Mouse (Mus musculus): ENCODE data around the gene Etv5. TPM values are rescaled to one million over a fixed set of nuclear protein-coding genes. Genes with fewer than 3 reads are reported as not detected.

Etv5 gene
- polyA plus RNA-seq, 1 experiment from 2014 or later = 15.9 TPM

- Histone ChIP-seq H3K4me2 (ENCODE audit: low read length) (no peak overlapping the region), H3K36me3 (ENCODE audit: control insufficient read depth, insufficient read depth, low read length) (no peaks in the 10 kb centered on the region), H3K27ac (replicated peaks; ENCODE audit: low read depth, low read length) (no peak overlapping the region), H3K4me1 (ENCODE audit: control insufficient read depth, insufficient read depth, low read length) (no peaks in the 10 kb centered on the region), H3K4me3 (replicated peaks; ENCODE audit: low read depth, low read length) (no peak overlapping the region), H3K27me3 (ENCODE audit: control insufficient read depth, insufficient read depth, low read length) (no peaks in the 10 kb centered on the region), H3K9me3 (ENCODE audit: control insufficient read depth, low read length) (no peaks in the 10 kb centered on the region), H3K9ac (replicated peaks; ENCODE audit: low read length) (no peak overlapping the region)
- 85% methylated on average over 1 of the region's 1 CpGs for WGBS
- ATAC-seq (ENCODE audit: low FRiP score, low TSS enrichment) (no peak), DNase-seq (no peak)
Observed at GRCm38 (mm10) chr16:22460960-22461359, 21.4 kb upstream of the Etv5 start.

- no peak overlapping the region for H3K4me3 ChIP-seq (replicated peaks; ENCODE audit: low read depth, low read length)
- ATAC-seq (ENCODE audit: low FRiP score, low TSS enrichment) = no peak
- no peaks in the 10 kb centered on the region for H3K36me3 ChIP-seq (ENCODE audit: control insufficient read depth, insufficient read depth, low read length)
- no peaks in the 10 kb centered on the region for H3K9me3 ChIP-seq (ENCODE audit: control insufficient read depth, low read length)
- WGBS = 78% methylated on average over 9 of the region's 9 CpGs
- DNase-seq = no peak
- no peak overlapping the region for H3K27ac ChIP-seq (replicated peaks; ENCODE audit: low read depth, low read length)
- H3K4me2 ChIP-seq (ENCODE audit: low read length) = no peak overlapping the region
- H3K9ac ChIP-seq (replicated peaks; ENCODE audit: low read length) = no peak overlapping the region
- no peaks in the 10 kb centered on the region for H3K27me3 ChIP-seq (ENCODE audit: control insufficient read depth, insufficient read depth, low read length)
- no peaks in the 10 kb centered on the region for H3K4me1 ChIP-seq (ENCODE audit: control insufficient read depth, insufficient read depth, low read length)
Observed at GRCm38 (mm10) chr16:22452082-22452481, 12.6 kb upstream of the Etv5 start.

- Histone ChIP-seq H3K4me2 (ENCODE audit: low read length) (no peak overlapping the region), H3K4me1 (ENCODE audit: control insufficient read depth, insufficient read depth, low read length) (no peaks in the 10 kb centered on the region), H3K9me3 (ENCODE audit: control insufficient read depth, low read length) (no peaks in the 10 kb centered on the region), H3K36me3 (ENCODE audit: control insufficient read depth, insufficient read depth, low read length) (no peaks in the 10 kb centered on the region), H3K27me3 (ENCODE audit: control insufficient read depth, insufficient read depth, low read length) (peaks cover 4% of the 10 kb centered on the region; the same call in 1 of the 2 replicates), H3K4me3 (replicated peaks; ENCODE audit: low read depth, low read length) (no peak overlapping the region), H3K9ac (replicated peaks; ENCODE audit: low read length) (no peak overlapping the region), H3K27ac (replicated peaks; ENCODE audit: low read depth, low read length) (no peak overlapping the region)
- DNase-seq (no peak), ATAC-seq (ENCODE audit: low FRiP score, low TSS enrichment) (no peak)
- 77% methylated on average over 6 of the region's 6 CpGs for WGBS
Observed at GRCm38 (mm10) chr16:22448093-22448492, 8.6 kb upstream of the Etv5 start.

- peaks cover 31% of the 10 kb centered on the region for H3K27me3 ChIP-seq (ENCODE audit: control insufficient read depth, insufficient read depth, low read length)
- H3K27ac ChIP-seq (replicated peaks; ENCODE audit: low read depth, low read length) = no peak overlapping the region
- DNase-seq (no peak), ATAC-seq (ENCODE audit: low FRiP score, low TSS enrichment) (no peak)
- H3K4me3 ChIP-seq (replicated peaks; ENCODE audit: low read depth, low read length) = no peak overlapping the region
- no peak overlapping the region for H3K9ac ChIP-seq (replicated peaks; ENCODE audit: low read length)
- H3K36me3 ChIP-seq (ENCODE audit: control insufficient read depth, insufficient read depth, low read length) = no peaks in the 10 kb centered on the region
- no peak overlapping the region for H3K4me2 ChIP-seq (ENCODE audit: low read length)
- 74% methylated on average over 6 of the region's 6 CpGs for WGBS
- H3K9me3 ChIP-seq (ENCODE audit: control insufficient read depth, low read length) = no peaks in the 10 kb centered on the region
- H3K4me1 ChIP-seq (ENCODE audit: control insufficient read depth, insufficient read depth, low read length) = no peaks in the 10 kb centered on the region
Observed at GRCm38 (mm10) chr16:22444786-22445185, 5.3 kb upstream of the Etv5 start.

- Histone ChIP-seq H3K9ac (replicated peaks; ENCODE audit: low read length) (no peak overlapping the region), H3K36me3 (ENCODE audit: control insufficient read depth, insufficient read depth, low read length) (no peaks in the 10 kb centered on the region), H3K9me3 (ENCODE audit: control insufficient read depth, low read length) (no peaks in the 10 kb centered on the region), H3K27me3 (ENCODE audit: control insufficient read depth, insufficient read depth, low read length) (peaks cover 41% of the 10 kb centered on the region), H3K4me1 (ENCODE audit: control insufficient read depth, insufficient read depth, low read length) (0 out of 2 replicates have a peak, but pooled peaks cover 5% of the 10 kb centered on the region), H3K27ac (replicated peaks; ENCODE audit: low read depth, low read length) (no peak overlapping the region), H3K4me2 (ENCODE audit: low read length) (no peak overlapping the region), H3K4me3 (replicated peaks; ENCODE audit: low read depth, low read length) (no peak overlapping the region)
- 14% methylated on average over 7 of the region's 7 CpGs for WGBS
- DNase-seq (no peak), ATAC-seq (ENCODE audit: low FRiP score, low TSS enrichment) (no peak)
Observed at GRCm38 (mm10) chr16:22442202-22442601, 2.7 kb upstream of the Etv5 start.

- ATAC-seq (ENCODE audit: low FRiP score, low TSS enrichment) (no peak), DNase-seq (no peak)
- Histone ChIP-seq H3K4me1 (ENCODE audit: control insufficient read depth, insufficient read depth, low read length) (0 out of 2 replicates have a peak, but pooled peaks cover 5% of the 10 kb centered on the region), H3K27ac (replicated peaks; ENCODE audit: low read depth, low read length) (no peak overlapping the region), H3K9ac (replicated peaks; ENCODE audit: low read length) (no peak overlapping the region), H3K9me3 (ENCODE audit: control insufficient read depth, low read length) (no peaks in the 10 kb centered on the region), H3K36me3 (ENCODE audit: control insufficient read depth, insufficient read depth, low read length) (no peaks in the 10 kb centered on the region), H3K4me3 (replicated peaks; ENCODE audit: low read depth, low read length) (no peak overlapping the region), H3K4me2 (ENCODE audit: low read length) (no peak overlapping the region), H3K27me3 (ENCODE audit: control insufficient read depth, insufficient read depth, low read length) (peaks cover 48% of the 10 kb centered on the region)
- WGBS = 91% methylated on average over 4 of the region's 4 CpGs
Observed at GRCm38 (mm10) chr16:22441317-22441716, 1.8 kb upstream of the Etv5 start.

- ATAC-seq (ENCODE audit: low FRiP score, low TSS enrichment) = no peak
- under 1% methylated on average over 18 of the region's 18 CpGs for WGBS
- H3K9ac ChIP-seq (replicated peaks; ENCODE audit: low read length) = no peak overlapping the region
- H3K9me3 ChIP-seq (ENCODE audit: control insufficient read depth, low read length) = no peaks in the 10 kb centered on the region
- H3K27ac ChIP-seq (replicated peaks; ENCODE audit: low read depth, low read length) = peak overlapping the region; percentile 28; the same call in 1 of the 2 replicates
- H3K4me2 ChIP-seq (ENCODE audit: low read length) = peak overlapping the region; percentile 99
- H3K4me1 ChIP-seq (ENCODE audit: control insufficient read depth, insufficient read depth, low read length) = 0 out of 2 replicates have a peak, but pooled peaks cover 5% of the 10 kb centered on the region
- H3K27me3 ChIP-seq (ENCODE audit: control insufficient read depth, insufficient read depth, low read length) = peaks cover 58% of the 10 kb centered on the region
- peak; percentile 74 for DNase-seq
- peak overlapping the region; percentile 46 for H3K4me3 ChIP-seq (replicated peaks; ENCODE audit: low read depth, low read length)
- no peaks in the 10 kb centered on the region for H3K36me3 ChIP-seq (ENCODE audit: control insufficient read depth, insufficient read depth, low read length)
Observed at GRCm38 (mm10) chr16:22440269-22440668, 750 bp upstream of the Etv5 start.

GRCm38 (mm10) chr16:22438441-22439373 lies 812 bp downstream of the Etv5 start:
- Histone ChIP-seq H3K4me2 (ENCODE audit: low read length) (peak overlapping the region; percentile 99), H3K4me3 (replicated peaks; ENCODE audit: low read depth, low read length) (peak overlapping the region; percentile 67), H3K36me3 (ENCODE audit: control insufficient read depth, insufficient read depth, low read length) (no peaks in the 10 kb centered on the region), H3K27ac (replicated peaks; ENCODE audit: low read depth, low read length) (no peak overlapping the region), H3K9me3 (ENCODE audit: control insufficient read depth, low read length) (no peaks in the 10 kb centered on the region), H3K27me3 (ENCODE audit: control insufficient read depth, insufficient read depth, low read length) (peaks cover 69% of the 10 kb centered on the region), H3K9ac (replicated peaks; ENCODE audit: low read length) (peak overlapping the region; percentile 52), H3K4me1 (ENCODE audit: control insufficient read depth, insufficient read depth, low read length) (0 out of 2 replicates have a peak, but pooled peaks cover 11% of the 10 kb centered on the region)
- under 1% methylated on average over 59 of the region's 59 CpGs for WGBS
- peak; percentile 46 for ATAC-seq (ENCODE audit: low FRiP score, low TSS enrichment)
- peak; percentile 93 for DNase-seq

GRCm38 (mm10) chr16:22436106-22436505 lies 3.4 kb downstream of the Etv5 start:
- H3K4me1 ChIP-seq (ENCODE audit: control insufficient read depth, insufficient read depth, low read length) = 0 out of 2 replicates have a peak, but pooled peaks cover 11% of the 10 kb centered on the region
- H3K9ac ChIP-seq (replicated peaks; ENCODE audit: low read length) = no peak overlapping the region
- H3K36me3 ChIP-seq (ENCODE audit: control insufficient read depth, insufficient read depth, low read length) = no peaks in the 10 kb centered on the region
- ATAC-seq (ENCODE audit: low FRiP score, low TSS enrichment) (no peak), DNase-seq (no peak)
- 30% methylated on average over 6 of the region's 6 CpGs for WGBS
- peaks cover 47% of the 10 kb centered on the region for H3K27me3 ChIP-seq (ENCODE audit: control insufficient read depth, insufficient read depth, low read length)
- H3K27ac ChIP-seq (replicated peaks; ENCODE audit: low read depth, low read length) = no peak overlapping the region
- no peak overlapping the region for H3K4me2 ChIP-seq (ENCODE audit: low read length)
- H3K9me3 ChIP-seq (ENCODE audit: control insufficient read depth, low read length) = no peaks in the 10 kb centered on the region
- H3K4me3 ChIP-seq (replicated peaks; ENCODE audit: low read depth, low read length) = no peak overlapping the region

Data from midbrain, embryonic 14.5 days (tissue).